Mouse (Mus musculus) gastrocnemius, adult 18-20 months (tissue): Measurements from ENCODE around the gene Nav2. TPM values are rescaled to one million over a fixed set of nuclear protein-coding genes. Genes with fewer than 3 reads are reported as not detected.
A peak's percentile ranks its signal among the peaks of the same experiment; 100 is the strongest.

Experiments
- DNase-seq: peaks from one replicate; pipeline ENCODE4 v3.0.0; 2021; ENCODE audit warnings: low spot score
- total RNA-seq, 2 experiments: library from RNA; stranded (reverse); gene quantifications; 2 replicates each; pipeline ENCODE4 v1.2.3; 2021

Gene Nav2
- total RNA-seq, 2 experiments from 2014 or later, result 35.3 to 35.4 TPM

- DNase-seq, result no peak
Measured at GRCm38 (mm10) chr7:48887973-48888372, 20.5 kb upstream of the Nav2 start.

- no peak for DNase-seq
Measured at GRCm38 (mm10) chr7:48888751-48889150, 19.8 kb upstream of the Nav2 start.

- DNase-seq, result no peak
Measured at GRCm38 (mm10) chr7:48891029-48891428, 17.5 kb upstream of the Nav2 start.

GRCm38 (mm10) chr7:48893093-48893492 lies 15.4 kb upstream of the Nav2 start:
- no peak for DNase-seq

GRCm38 (mm10) chr7:48894152-48894551 lies 14.4 kb upstream of the Nav2 start:
- peak; percentile 28 for DNase-seq

- DNase-seq, result no peak
Measured at GRCm38 (mm10) chr7:48894763-48895162, 13.8 kb upstream of the Nav2 start.

- DNase-seq, result no peak
Measured at GRCm38 (mm10) chr7:48895475-48895874, 13.0 kb upstream of the Nav2 start.

- no peak for DNase-seq
Measured at GRCm38 (mm10) chr7:48896051-48896450, 12.5 kb upstream of the Nav2 start.

GRCm38 (mm10) chr7:48897539-48898163 lies 10.9 kb upstream of the Nav2 start:
- DNase-seq, result no peak

- DNase-seq, result no peak
Measured at GRCm38 (mm10) chr7:48898416-48898815, 10.1 kb upstream of the Nav2 start.

- no peak for DNase-seq
Measured at GRCm38 (mm10) chr7:48900408-48901167, 7.9 kb upstream of the Nav2 start.

- DNase-seq, result no peak
Measured at GRCm38 (mm10) chr7:48902454-48902853, 6.1 kb upstream of the Nav2 start.

GRCm38 (mm10) chr7:48909342-48909671 lies 791 bp downstream of the Nav2 start:
- no peak for DNase-seq

GRCm38 (mm10) chr7:48910282-48910681 lies 1.8 kb downstream of the Nav2 start:
- DNase-seq, result no peak

GRCm38 (mm10) chr7:48911146-48911545 lies 2.6 kb downstream of the Nav2 start:
- no peak for DNase-seq

- no peak for DNase-seq
Measured at GRCm38 (mm10) chr7:48914630-48915506, 6.4 kb downstream of the Nav2 start.

- DNase-seq, result no peak
Measured at GRCm38 (mm10) chr7:48917463-48917862, 8.9 kb downstream of the Nav2 start.

- DNase-seq, result no peak
Measured at GRCm38 (mm10) chr7:48917988-48918387, 9.5 kb downstream of the Nav2 start.

GRCm38 (mm10) chr7:48918389-48918788 lies 9.9 kb downstream of the Nav2 start:
- DNase-seq, result no peak

GRCm38 (mm10) chr7:48923620-48924019 lies 15.1 kb downstream of the Nav2 start:
- DNase-seq, result no peak

GRCm38 (mm10) chr7:48925214-48925613 lies 16.7 kb downstream of the Nav2 start:
- no peak for DNase-seq

- no peak for DNase-seq
Measured at GRCm38 (mm10) chr7:48928364-48928763, 19.8 kb downstream of the Nav2 start.
